Mouse (Mus musculus) 3T3-L1 (cell line): ENCODE data around the gene Prune1.

Source experiments
- DNase-seq: peaks from one replicate; pipeline ENCODE4 v3.0.0-alpha.2; 2015; ENCODE audit warnings: low read depth, low spot score

Prune1 gene

GRCm38 (mm10) chr3:95277149-95277551 lies 4.7 kb downstream of the Prune1 start:
- peak; percentile 18 for DNase-seq

- DNase-seq = peak; percentile 57
Measured at GRCm38 (mm10) chr3:95276428-95276934, 5.4 kb downstream of the Prune1 start.

GRCm38 (mm10) chr3:95275161-95275560 lies 6.7 kb downstream of the Prune1 start:
- DNase-seq = no peak

GRCm38 (mm10) chr3:95274453-95274852 lies 7.4 kb downstream of the Prune1 start:
- no peak for DNase-seq

DNA sequence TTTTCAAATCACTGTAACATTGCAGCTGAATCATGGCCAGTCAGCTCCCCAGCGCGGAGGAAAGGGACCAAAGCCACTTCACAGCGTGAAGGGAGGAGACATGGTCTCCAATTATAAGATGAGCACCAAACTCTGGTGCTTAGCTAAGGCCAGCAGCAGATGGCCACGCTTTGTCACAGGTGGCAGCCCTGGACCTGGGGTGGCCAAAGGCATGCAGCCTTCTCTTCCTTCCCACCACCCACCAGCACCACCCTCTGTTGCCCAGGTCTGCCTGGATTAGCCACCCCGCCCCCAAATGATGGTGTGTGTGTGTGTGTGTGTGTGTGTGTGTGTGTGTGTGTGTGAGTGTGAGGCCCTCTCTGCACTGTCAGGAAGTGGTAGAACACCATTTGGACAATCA lies 8.4 kb downstream of the Prune1 start:
- no peak for DNase-seq

GRCm38 (mm10) chr3:95270766-95271364 lies 11.0 kb downstream of the Prune1 start:
- no peak for DNase-seq

DNA sequence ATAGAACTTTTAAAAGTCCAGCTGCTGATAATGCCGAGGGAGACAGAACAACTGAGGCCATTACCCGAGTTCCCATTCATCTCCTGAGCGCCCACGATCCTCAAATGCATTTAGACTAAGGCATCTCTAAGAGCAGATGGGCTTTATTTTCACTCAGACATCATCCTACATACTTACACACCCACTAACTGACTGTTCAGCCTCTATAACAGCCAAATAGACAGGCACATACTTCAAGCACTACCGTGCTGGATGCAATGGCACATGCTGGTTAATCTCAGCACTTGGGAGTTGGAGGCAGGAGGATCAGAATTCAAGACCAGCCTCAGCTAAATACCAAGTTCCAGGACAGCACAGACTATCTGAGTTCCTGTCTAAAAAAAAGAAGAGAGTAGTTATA lies 12.1 kb downstream of the Prune1 start:
- DNase-seq = no peak

DNA sequence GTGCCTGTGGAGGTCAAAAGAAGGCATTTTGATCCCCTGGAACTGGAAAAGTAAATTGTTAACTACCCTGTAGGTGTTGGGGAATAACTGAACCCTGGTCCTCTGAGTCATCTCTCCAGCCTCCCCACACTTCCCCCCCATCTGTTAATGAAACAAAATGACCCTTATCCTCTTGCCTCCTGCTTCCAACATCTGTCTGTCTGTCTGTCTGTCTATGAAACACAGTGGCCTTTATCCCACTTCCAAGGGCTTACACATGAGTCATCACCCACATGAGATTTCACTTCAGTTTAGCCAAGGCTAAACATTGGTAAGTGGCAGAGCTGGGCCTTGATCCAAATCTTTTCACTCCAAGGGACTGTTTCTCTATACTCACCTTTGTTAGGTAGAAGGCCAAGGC lies 14.0 kb downstream of the Prune1 start:
- peak; percentile 87 for DNase-seq

DNA sequence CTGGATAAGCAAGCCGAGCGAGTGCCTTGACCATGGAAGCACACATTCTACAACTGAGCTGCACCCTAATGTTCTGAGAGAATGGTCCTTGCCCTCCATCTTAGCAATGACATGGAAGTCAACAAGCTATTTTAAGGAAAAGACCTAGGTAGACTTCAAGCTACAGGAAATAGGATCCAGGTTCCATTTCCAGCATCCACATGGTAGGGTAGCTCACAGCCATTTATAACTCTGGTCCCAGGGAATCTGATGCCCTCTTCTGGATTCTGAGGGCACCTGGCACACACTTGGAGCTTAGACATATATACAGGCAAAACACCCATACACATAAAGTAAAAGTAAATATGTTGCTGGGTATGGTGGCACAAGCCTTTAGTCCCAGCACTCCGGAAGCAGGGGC lies 15.8 kb downstream of the Prune1 start:
- no peak for DNase-seq

DNA sequence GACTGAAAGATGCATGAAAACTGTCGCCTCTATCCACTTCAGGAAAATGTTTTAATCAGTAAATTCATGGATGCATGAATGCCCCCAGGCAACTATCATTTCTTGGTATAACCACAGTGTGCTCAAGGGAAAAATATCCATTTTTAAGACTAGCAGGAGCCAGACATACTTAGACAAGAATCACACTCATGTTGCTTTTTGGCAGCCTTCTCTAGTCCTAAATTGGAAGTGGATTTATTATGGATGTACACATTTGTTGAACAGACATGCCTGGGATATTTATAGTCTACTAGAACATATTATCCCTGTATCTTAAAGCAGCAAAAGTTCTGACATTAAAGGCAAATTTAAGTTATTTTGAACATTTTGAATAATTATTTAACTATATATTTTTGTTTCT lies 17.2 kb downstream of the Prune1 start:
- no peak for DNase-seq

DNA sequence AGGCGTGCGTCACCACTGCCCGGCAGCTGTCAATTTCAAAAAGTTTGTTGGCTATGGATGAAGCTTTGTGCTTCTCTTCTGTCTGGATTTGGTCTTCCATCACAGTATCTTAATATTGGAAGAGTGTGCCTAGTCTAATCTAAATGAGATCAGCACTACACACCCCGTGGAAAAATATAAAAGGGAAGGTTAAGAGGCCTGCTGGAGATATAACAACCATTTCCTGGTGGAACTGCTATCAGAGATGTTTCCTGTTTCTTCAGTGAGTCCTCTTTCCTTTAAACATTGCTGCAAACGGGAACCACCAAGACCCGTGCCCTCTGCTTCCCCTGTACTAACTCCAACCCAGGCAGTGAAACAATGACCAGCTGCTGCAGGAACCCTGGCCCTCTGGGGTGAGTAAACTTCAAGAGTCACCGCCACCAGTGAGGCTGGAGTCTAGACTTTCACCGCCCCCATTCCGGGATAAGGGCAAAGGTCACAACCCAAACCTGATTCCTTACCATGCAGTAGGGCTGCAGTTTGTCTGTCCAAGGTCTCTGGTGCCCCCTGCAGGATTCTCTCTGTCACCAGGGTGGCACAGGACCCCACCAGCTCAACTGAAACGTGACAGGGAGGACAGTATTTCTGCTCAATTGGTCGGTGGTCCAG lies 18.7 kb downstream of the Prune1 start:
- peak; percentile 71 for DNase-seq

DNA sequence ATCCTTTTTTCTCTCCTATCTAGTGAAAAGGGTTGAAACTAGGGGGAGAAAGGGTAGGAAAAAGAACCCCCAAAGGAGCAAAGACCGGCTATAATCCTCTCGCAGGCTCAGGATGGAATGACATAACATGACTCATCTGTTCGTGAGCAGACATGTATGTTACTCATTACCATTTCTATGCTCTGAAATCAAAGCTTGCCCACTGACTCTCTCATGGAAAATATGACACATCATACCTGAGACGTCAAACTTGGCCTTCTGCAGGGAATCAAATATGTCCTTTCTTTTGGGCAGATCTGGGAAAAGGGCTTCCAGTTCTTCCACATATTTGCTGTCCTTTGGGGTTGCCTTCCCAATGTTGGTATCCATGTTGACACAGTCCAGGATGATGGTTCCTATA lies 19.9 kb downstream of the Prune1 start:
- peak; percentile 80 for DNase-seq

GRCm38 (mm10) chr3:95256931-95257330 lies 24.9 kb downstream of the Prune1 start:
- no peak for DNase-seq

DNA sequence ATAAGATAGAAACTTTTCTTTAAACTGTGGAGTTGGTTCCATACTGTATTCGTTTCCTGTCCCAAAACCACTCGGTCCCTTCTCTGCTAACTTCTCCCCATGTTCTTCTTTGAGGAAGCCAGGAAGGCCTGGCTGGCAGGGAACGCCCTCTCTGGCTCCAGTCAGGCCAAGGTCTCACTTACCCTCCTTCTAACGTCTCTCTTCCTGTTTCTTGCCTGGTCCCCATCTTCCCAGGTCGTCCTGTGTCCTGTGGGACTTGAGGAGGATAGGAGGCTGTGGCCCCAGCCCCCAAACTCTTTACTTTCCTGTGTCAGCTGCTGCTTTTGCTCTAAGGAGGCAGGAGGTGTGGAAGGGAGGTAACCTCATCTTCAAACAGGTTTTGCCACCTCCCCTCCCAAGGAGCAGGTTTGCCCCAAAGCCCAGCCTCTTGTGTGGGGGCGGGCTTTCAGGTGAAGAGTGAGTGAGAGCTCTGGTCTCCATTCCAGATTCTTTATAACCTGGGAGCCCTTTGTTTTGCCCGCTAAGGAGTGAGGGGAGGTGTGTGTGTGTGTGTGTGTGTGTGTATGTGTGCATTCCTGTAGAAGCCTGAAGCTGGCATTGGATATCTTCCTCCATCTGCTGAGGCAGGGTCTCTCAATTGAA lies 31.0 kb downstream of the Prune1 start, which contains the start of gene Bnipl:
TSS of gene Bnipl (minus strand) at position 411 of the 642 bp plus-strand sequence.
- DNase-seq = no peak

GRCm38 (mm10) chr3:95250361-95250760 lies 31.5 kb downstream of the Prune1 start:
- no peak for DNase-seq

DNA sequence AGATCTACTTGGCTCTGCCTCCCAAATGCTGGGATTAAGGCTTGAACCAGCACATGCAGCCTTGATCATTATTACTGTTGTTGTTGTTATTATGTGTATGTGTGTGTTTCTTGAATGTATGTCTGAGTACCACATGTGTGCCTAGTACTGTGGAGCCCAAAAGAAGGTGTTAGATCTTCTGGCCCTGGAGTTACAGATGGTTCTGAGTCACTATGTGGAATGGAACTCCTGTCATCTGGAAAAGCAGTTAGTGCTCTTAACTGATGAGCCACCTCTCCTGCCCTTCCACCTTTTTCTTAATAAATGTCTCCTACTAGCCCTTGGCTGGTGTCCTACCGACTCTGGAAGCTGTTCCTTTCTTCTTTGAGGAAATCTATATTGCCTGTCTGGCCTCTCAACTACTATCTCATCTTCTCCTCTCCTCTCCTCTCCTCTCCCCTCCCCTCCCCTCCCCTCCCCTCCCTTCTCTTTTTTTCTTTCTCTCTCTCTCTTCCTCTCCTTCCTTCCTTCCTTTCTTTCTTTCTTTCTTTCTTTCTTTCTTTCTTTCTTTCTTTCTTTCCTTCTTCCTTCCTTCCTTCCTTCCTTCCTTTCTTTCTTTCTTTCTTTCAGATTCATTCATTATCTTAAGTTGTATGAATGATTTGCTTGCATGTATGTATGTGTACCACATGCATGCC lies 34.1 kb downstream of the Prune1 start:
- peak; percentile 40 for DNase-seq

DNA sequence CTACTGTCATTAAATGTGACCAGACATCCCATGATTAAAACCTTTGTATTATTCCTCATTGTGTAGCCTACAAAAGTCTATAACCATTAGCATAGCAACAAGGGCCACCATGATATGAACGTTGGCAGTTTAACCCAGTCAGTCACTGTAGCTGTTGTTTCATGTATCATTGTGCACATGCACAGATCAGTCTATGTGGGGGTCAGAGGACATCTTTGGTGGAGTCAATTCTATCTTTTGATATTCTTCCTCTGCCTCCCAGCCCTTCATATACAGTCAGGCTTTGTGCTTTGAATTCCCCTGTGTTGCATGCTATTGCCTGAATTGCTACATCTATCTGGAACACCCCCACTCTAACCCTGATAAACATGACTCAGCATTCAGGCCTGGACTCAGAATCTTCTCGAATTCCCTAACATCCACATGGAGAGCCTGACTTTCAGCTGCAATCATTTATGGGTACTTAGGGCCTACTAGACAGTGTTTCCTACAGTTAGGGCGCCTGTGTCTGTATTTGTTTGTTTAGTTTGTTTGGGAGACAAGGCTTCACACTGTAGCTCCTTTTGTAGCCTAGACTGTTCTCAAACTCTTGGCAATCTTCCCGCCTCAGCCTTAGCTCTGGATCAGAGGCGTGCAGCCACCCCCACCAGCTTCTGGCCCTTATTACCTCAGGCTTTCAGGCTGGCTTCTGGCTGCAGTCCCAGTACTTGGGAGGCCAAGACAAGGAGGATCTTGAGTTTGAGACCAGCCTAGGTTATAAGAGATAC lies 35.2 kb downstream of the Prune1 start:
- peak; percentile 94 for DNase-seq

GRCm38 (mm10) chr3:95243086-95243485 lies 38.8 kb downstream of the Prune1 start:
- DNase-seq = no peak

GRCm38 (mm10) chr3:95241498-95241897 lies 40.4 kb downstream of the Prune1 start, which contains the start of gene Gm128:
Gm128 (minus strand) TSS chr3:95241598.
- DNase-seq = no peak

DNA sequence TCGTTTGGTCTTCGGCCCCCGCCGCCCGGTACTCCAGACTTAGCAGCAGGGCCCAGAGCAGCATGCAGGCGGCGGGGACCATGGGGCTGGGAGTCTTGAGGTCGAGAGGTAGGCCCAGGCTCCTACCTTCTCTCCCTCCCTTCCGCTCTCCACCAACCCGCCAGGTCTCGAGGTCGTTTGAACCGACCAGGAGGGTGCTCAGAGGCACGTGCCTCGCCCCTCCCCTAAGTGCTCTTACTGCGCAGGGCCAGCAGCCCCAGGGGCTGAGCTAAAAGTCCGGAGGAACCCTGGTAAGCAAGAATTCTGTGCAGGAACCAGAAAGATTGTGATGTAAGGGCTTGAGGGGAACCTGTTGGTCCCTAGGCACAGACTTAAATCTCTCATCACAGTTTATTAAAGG lies 41.0 kb downstream of the Prune1 start:
- no peak for DNase-seq

DNA sequence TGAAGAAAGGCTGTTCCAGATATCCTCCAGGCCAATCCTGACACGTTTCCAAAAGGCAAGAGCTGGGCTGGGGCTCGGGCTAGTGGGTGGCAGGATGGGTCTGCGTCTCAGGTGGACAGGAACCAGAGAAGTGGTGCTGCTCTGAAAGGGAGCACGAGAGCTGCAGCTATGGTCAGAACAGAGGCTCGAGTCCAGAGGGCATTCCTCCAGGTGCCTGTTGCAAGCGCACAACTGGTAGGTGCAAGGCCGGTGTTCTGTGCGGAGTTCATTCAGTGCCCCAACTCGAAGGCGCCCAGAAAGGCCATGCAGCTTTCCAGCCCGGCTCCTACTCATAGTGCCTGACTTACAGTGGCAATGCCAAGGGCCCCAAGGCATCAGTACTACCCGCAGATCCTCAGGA lies 41.9 kb downstream of the Prune1 start:
- no peak for DNase-seq
